Mouse (Mus musculus) MEL (cell line): ENCODE results near the gene Tipin. TPM values are rescaled to one million over a fixed set of nuclear protein-coding genes. Genes with fewer than 3 reads are reported as not detected.
A peak's percentile ranks its signal among the peaks of the same experiment; 100 is the strongest.
"Not testable (repeated sequence)": the region's sequence is repeated elsewhere in the genome, so short reads cannot be mapped to it uniquely, and the experiment has no call there.

Experiments used
- DNase-seq: peaks from one replicate; pipeline ENCODE4 v3.0.0; 2011; ENCODE audit warnings: low read depth, low spot score
- H3K27ac ChIP-seq: 2 replicates; pipeline ENCODE4 v1.5.1; 2012; ENCODE audit warnings: low read depth, mild to moderate bottlenecking, control low read depth, low read length, moderate library complexity; ENCODE audit not compliant: control insufficient read depth
- H3K27me3 ChIP-seq, 2 experiments: fragments of 150-350 bp in 1 of 2; sonication (generic) in 1 of 2; 2 replicates each; pipeline ENCODE4 v1.6.1; 2012; ENCODE audit warnings: low read length in 2 of 2, mild to moderate bottlenecking in 2 of 2, improper control_type of control experiment in 1 of 2, moderate library complexity in 1 of 2; ENCODE audit not compliant: insufficient read depth in 2 of 2, control insufficient read depth in 1 of 2
- H3K36me3 ChIP-seq, 2 experiments: 2 replicates each; pipeline ENCODE4 v1.6.1; 2012 to 2014; ENCODE audit warnings: low read length in 2 of 2, improper control_type of control experiment in 1 of 2, inconsistent platforms in 1 of 2, mild to moderate bottlenecking in 1 of 2; ENCODE audit not compliant: insufficient read depth in 2 of 2, control insufficient read depth in 1 of 2
- H3K4me1 ChIP-seq, 2 experiments: fragments of 150-350 bp in 1 of 2; sonication (generic) in 1 of 2; 2 replicates each; pipeline ENCODE4 v1.6.1; 2012; ENCODE audit warnings: low read length in 2 of 2, improper control_type of control experiment in 1 of 2, mild to moderate bottlenecking in 1 of 2; ENCODE audit not compliant: insufficient read depth in 2 of 2, control insufficient read depth in 1 of 2
- H3K4me3 ChIP-seq, 2 experiments: fragments of 150-350 bp in 1 of 2; sonication (generic) in 1 of 2; 2 replicates each; pipeline ENCODE4 v1.5.1; 2012; ENCODE audit warnings: low read depth in 2 of 2, low read length in 2 of 2, mild to moderate bottlenecking in 2 of 2, moderate library complexity in 2 of 2, control low read depth in 1 of 2, improper control_type of control experiment in 1 of 2; ENCODE audit not compliant: control insufficient read depth in 1 of 2, insufficient read depth in 1 of 2
- H3K79me2 ChIP-seq: 2 replicates; pipeline ENCODE4 v1.6.1; 2012; ENCODE audit warnings: mild to moderate bottlenecking, low read length, moderate library complexity; ENCODE audit not compliant: control insufficient read depth, poor library complexity, insufficient read depth
- H3K9ac ChIP-seq: 2 replicates; pipeline ENCODE4 v1.6.1; 2012; ENCODE audit warnings: low read depth, mild to moderate bottlenecking, control low read depth, low read length, moderate library complexity; ENCODE audit not compliant: control insufficient read depth, poor library complexity, severe bottlenecking
- H3K9me3 ChIP-seq: fragments of 150-350 bp; sonication (generic); replicated peaks from 2 replicates; pipeline ENCODE4 v1.6.1; 2012; ENCODE audit warnings: mild to moderate bottlenecking, low read length, improper control_type of control experiment, moderate library complexity; ENCODE audit not compliant: insufficient read depth
- BHLHE40 ChIP-seq: IDR thresholded peaks from 2 replicates; pipeline ENCODE4 v1.6.1; 2012; ENCODE audit warnings: low read depth, mild to moderate bottlenecking, inconsistent platforms, low read length, improper control_type of control experiment, borderline replicate concordance
- CHD1 ChIP-seq: IDR thresholded peaks from 2 replicates; pipeline ENCODE4 v1.6.1; 2012; ENCODE audit warnings: low read depth, mild to moderate bottlenecking, inconsistent platforms, low read length, improper control_type of control experiment
- CTCF ChIP-seq, 3 experiments: IDR thresholded peaks in 2 of 3; conservative IDR thresholded peaks in 1 of 3; 2 replicates each; pipeline ENCODE4 v1.5.1; 2011 to 2012; ENCODE audit warnings: low read length in 3 of 3, low read depth in 2 of 3, mild to moderate bottlenecking in 2 of 3, improper control_type of control experiment in 1 of 3, inconsistent platforms in 1 of 3, mixed read lengths in 1 of 3, moderate library complexity in 1 of 3; ENCODE audit not compliant: control insufficient read depth in 1 of 3, insufficient read depth in 1 of 3, poor library complexity in 1 of 3, severe bottlenecking in 1 of 3
- ELF1 ChIP-seq: IDR thresholded peaks from 2 replicates; pipeline ENCODE4 v1.6.1; 2014; ENCODE audit warnings: low read depth, mild to moderate bottlenecking, inconsistent platforms, low read length, improper control_type of control experiment, moderate library complexity
- EP300 ChIP-seq, 2 experiments: IDR thresholded peaks; 2 replicates each; pipeline ENCODE4 v1.6.1; 2011; ENCODE audit warnings: improper control_type of control experiment in 2 of 2, low read length in 2 of 2, low read depth in 1 of 2, mild to moderate bottlenecking in 1 of 2
- GABPA ChIP-seq: IDR thresholded peaks from 2 replicates; pipeline ENCODE4 v1.6.1; 2012; ENCODE audit warnings: low read depth, mild to moderate bottlenecking, inconsistent platforms, low read length, improper control_type of control experiment, moderate library complexity
- GATA1 ChIP-seq: IDR thresholded peaks from 2 replicates; pipeline ENCODE4 v1.6.1; 2011; ENCODE audit warnings: low read depth, low read length, improper control_type of control experiment
- JUND ChIP-seq: IDR thresholded peaks from 2 replicates; pipeline ENCODE4 v1.6.1; 2011; ENCODE audit warnings: low read depth, mild to moderate bottlenecking, improper control_type of control experiment, low read length
- MAX ChIP-seq: IDR thresholded peaks from 2 replicates; pipeline ENCODE4 v1.6.1; 2011; ENCODE audit warnings: low read length, improper control_type of control experiment
- MAZ ChIP-seq: IDR thresholded peaks from 2 replicates; pipeline ENCODE4 v1.6.1; 2012; ENCODE audit warnings: low read depth, mild to moderate bottlenecking, inconsistent platforms, low read length, improper control_type of control experiment
- MEF2A ChIP-seq: IDR thresholded peaks from 2 replicates; pipeline ENCODE4 v1.6.1; 2014; ENCODE audit warnings: low read depth, mild to moderate bottlenecking, inconsistent platforms, low read length, improper control_type of control experiment; ENCODE audit not compliant: poor library complexity, insufficient replicate concordance, severe bottlenecking; ENCODE audit errors: extremely low read depth
- MXI1 ChIP-seq: IDR thresholded peaks from 2 replicates; pipeline ENCODE4 v1.6.1; 2011; ENCODE audit warnings: mild to moderate bottlenecking, low read depth, low read length, improper control_type of control experiment
- MYB ChIP-seq: IDR thresholded peaks from 2 replicates; pipeline ENCODE4 v1.6.1; 2011; ENCODE audit warnings: mild to moderate bottlenecking, low read depth, low read length, improper control_type of control experiment
- MYC ChIP-seq: IDR thresholded peaks from 2 replicates; pipeline ENCODE4 v1.6.1; 2011; ENCODE audit warnings: low read depth, mild to moderate bottlenecking, low read length, improper control_type of control experiment, moderate library complexity
- NELFE ChIP-seq: IDR thresholded peaks from 2 replicates; pipeline ENCODE4 v1.6.1; 2011; ENCODE audit warnings: low read depth, low read length, improper control_type of control experiment
- NRF1 ChIP-seq: IDR thresholded peaks from 2 replicates; pipeline ENCODE4 v1.6.1; 2014; ENCODE audit warnings: low read depth, mild to moderate bottlenecking, inconsistent platforms, low read length, improper control_type of control experiment, moderate library complexity; ENCODE audit not compliant: poor library complexity, insufficient read depth, severe bottlenecking
- POLR2AphosphoS2 ChIP-seq: IDR thresholded peaks from 2 replicates; pipeline ENCODE4 v1.6.1; 2011; ENCODE audit warnings: low read length, improper control_type of control experiment
- RAD21 ChIP-seq: IDR thresholded peaks from 2 replicates; pipeline ENCODE4 v1.6.1; 2011; ENCODE audit warnings: mild to moderate bottlenecking, low read depth, low read length, improper control_type of control experiment
- RCOR1 ChIP-seq: IDR thresholded peaks from 2 replicates; pipeline ENCODE4 v1.6.1; 2012; ENCODE audit warnings: low read depth, mild to moderate bottlenecking, inconsistent platforms, low read length, improper control_type of control experiment
- SIN3A ChIP-seq: IDR thresholded peaks from 2 replicates; pipeline ENCODE4 v1.6.1; 2012; ENCODE audit warnings: low read length, improper control_type of control experiment, inconsistent platforms
- TAL1 ChIP-seq: IDR thresholded peaks from 2 replicates; pipeline ENCODE4 v1.6.1; 2012; ENCODE audit warnings: mild to moderate bottlenecking, inconsistent platforms, low read length, moderate library complexity, mixed read lengths
- TBP ChIP-seq: IDR thresholded peaks from 2 replicates; pipeline ENCODE4 v1.8.0; 2011; ENCODE audit warnings: low read depth, low read length, improper control_type of control experiment
- TCF12 ChIP-seq: IDR thresholded peaks from 2 replicates; pipeline ENCODE4 v1.6.1; 2014; ENCODE audit warnings: low read depth, mild to moderate bottlenecking, inconsistent platforms, low read length, improper control_type of control experiment, moderate library complexity
- ZKSCAN1 ChIP-seq: IDR thresholded peaks from 2 replicates; pipeline ENCODE4 v1.6.1; 2012; ENCODE audit warnings: low read depth, mild to moderate bottlenecking, inconsistent platforms, low read length, improper control_type of control experiment, moderate library complexity
- ZMIZ1 ChIP-seq: IDR thresholded peaks from 2 replicates; pipeline ENCODE4 v1.6.1; 2012; ENCODE audit warnings: low read depth, mild to moderate bottlenecking, inconsistent platforms, low read length, improper control_type of control experiment, moderate library complexity
- polyA plus RNA-seq, 2 experiments: library from polyadenylated mRNA; stranded (reverse) in 1 of 2; unstranded in 1 of 2; fragments of >175 nt in 1 of 2; fragments of >200 nt in 1 of 2; gene quantifications; 2 replicates each; pipeline versions ENCODE4 v1.2.1 to v1.2.4; 2012; ENCODE audit warnings: low replicate concordance in 2 of 2, low read depth in 1 of 2; ENCODE audit not compliant: insufficient read length in 2 of 2, insufficient read depth in 1 of 2, missing spikeins in 1 of 2
- total RNA-seq: library from RNA; depleted of rRNA; stranded (reverse); fragments of 300-350 nt; gene quantifications from 2 replicates; pipeline ENCODE4 v1.2.3, GENCODE M21; 2012

The Tipin gene
- total and polyA plus RNA-seq, 3 experiments = 128 to 189 TPM; not detected in 1

- peaks cover 34% of the 10 kb centered on the region for H3K79me2 ChIP-seq
Observed at GRCm38 (mm10) chr9:64281781-64282178, 399 bp downstream of the Tipin start.

GRCm38 (mm10) chr9:64282404-64282987 lies 1.1 kb downstream of the Tipin start:
- Histone ChIP-seq H3K27ac (peak overlapping the region; percentile 93), H3K79me2 (peaks cover 38% of the 10 kb centered on the region), H3K27me3 (no peaks in the 10 kb centered on the region), H3K9ac (peak overlapping the region; percentile 99), H3K4me1 (peaks cover 3 to 11% of the 10 kb centered on the region in 2 experiments; a peak in 2 of 4 replicates), H3K9me3 (no peaks in the 10 kb centered on the region), H3K36me3 (peaks cover 0 to 25% of the 10 kb centered on the region in 2 experiments)
- peak; percentile 72 for DNase-seq
- TF ChIP-seq SIN3A (no peak), ELF1 (no peak), GATA1 (0 out of 2 replicates have a peak, but pooled peaks have one; percentile 3), TBP (0 out of 2 replicates have a peak, but pooled peaks have one; percentile 8), RCOR1 (peak; percentile 51), MXI1 (no peak), CHD1 (peak; percentile 65; the same call in 1 of the 2 replicates), GABPA (no peak), BHLHE40 (no peak), NRF1 (no peak), RAD21 (no peak), EP300 (IDR thresholded peaks at IDR 0.05; ENCODE audit: low read depth in 1 of 2, low read length in 2 of 2) (peak; percentile 23 to 24; a peak in 2 of 4 replicates), JUND (0 out of 2 replicates have a peak, but pooled peaks have one; percentile 31), MAX (0 out of 2 replicates have a peak, but pooled peaks have one; percentile 17), ZKSCAN1 (no peak), TAL1 (peak; percentile 83), POLR2AphosphoS2 (no peak; the same call in 1 of the 2 replicates)
- TF ChIP-seq, all 39 proteins: peak for 8
- peak overlapping the region; percentile 63 to 99 for H3K4me3 ChIP-seq

More at GRCm38 (mm10) chr9:64281781-64282178, 399 bp downstream of the Tipin start:
- Histone ChIP-seq H3K27me3 (no peaks in the 10 kb centered on the region), H3K4me1 (peaks cover 3 to 11% of the 10 kb centered on the region in 2 experiments; a peak in 2 of 4 replicates), H3K9ac (peak overlapping the region; percentile 99), H3K27ac (peak overlapping the region; percentile 93), H3K9me3 (no peaks in the 10 kb centered on the region), H3K36me3 (peaks cover 0 to 25% of the 10 kb centered on the region in 2 experiments; a peak in 3 of 4 replicates), H3K4me3 (peak overlapping the region; percentile 63 to 99)
- TF ChIP-seq ZMIZ1 (peak; percentile 13; the same call in 1 of the 2 replicates), MXI1 (peak; percentile 94), RCOR1 (no peak), MEF2A (no peak), RAD21 (no peak), MAZ (no peak), MAX (peak; percentile 89), MYC (peak; percentile 88), ELF1 (no peak), NELFE (no peak), MYB (no peak), POLR2AphosphoS2 (no peak), CTCF (IDR thresholded peaks at IDR 0.05 in 2 of 3, conservative IDR thresholded peaks at IDR 0.05 in 1 of 3; ENCODE audit: control insufficient read depth in 1 of 3, insufficient read depth in 1 of 3, low read depth in 2 of 3, low read length in 3 of 3, poor library complexity in 1 of 3, severe bottlenecking in 1 of 3) (no peak), SIN3A (peak; percentile 82), TCF12 (0 out of 2 replicates have a peak, but pooled peaks have one; percentile 33)
- DNase-seq = no peak

DNA sequence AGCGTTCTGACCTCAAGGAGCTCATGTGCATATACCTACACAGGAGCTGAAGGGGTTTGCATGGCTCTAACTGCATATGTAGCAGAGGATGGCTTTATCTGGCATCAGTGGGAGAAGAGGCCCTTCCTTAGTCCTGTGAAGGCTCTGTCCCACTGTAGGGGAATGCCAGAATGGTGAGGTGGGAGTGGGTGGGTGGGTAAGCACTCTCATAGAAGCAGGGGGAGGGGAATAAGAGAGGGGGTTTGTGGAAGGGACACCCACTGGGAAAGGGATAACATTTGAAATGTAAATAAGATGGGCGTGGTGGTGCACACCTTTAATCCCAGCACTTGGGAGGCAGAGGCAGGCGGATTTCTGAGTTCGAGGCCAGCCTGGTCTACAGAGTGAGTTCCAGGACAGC lies 21.7 kb downstream of the Tipin start:
- H3K9ac ChIP-seq, H3K4me1 ChIP-seq, DNase-seq, H3K27me3 ChIP-seq, H3K9me3 ChIP-seq, H3K27ac ChIP-seq, H3K79me2 ChIP-seq, H3K4me3 ChIP-seq: not testable (repeated sequence)
- H3K36me3 ChIP-seq = peaks cover 10 to 47% of the 10 kb centered on the region in 2 experiments
